Mouse (Mus musculus): Measurements from ENCODE around the gene Ren1. TPM values are rescaled to one million over a fixed set of nuclear protein-coding genes. Genes with fewer than 3 reads are reported as not detected.

The Ren1 gene
- polyA plus RNA-seq (2014; fragmentation: Nextera tagmentation; extraction: Ambion mirVana), result 5.9 and 6.6 TPM in 2 replicates

GRCm38 (mm10) chr1:133350210-133350609 lies at the start of gene Ren1:
TSS of gene Ren1 (plus strand) at chr1:133350510.
- H3K4me3 ChIP-seq (ENCODE audit: low read depth, low read length), result no peak within 1 kb of the TSS
- no peaks in the 10 kb centered on the region for H3K27me3 ChIP-seq (replicated peaks; ENCODE audit: control insufficient read depth, insufficient read depth, low read length)
- no peak within 1 kb of the TSS for H3K27ac ChIP-seq (replicated peaks; ENCODE audit: low read depth, low read length)
- ATAC-seq (ENCODE audit: low read depth), result no peak
- H3K4me2 ChIP-seq (ENCODE audit: low read depth, low read length), result no peak within 1 kb of the TSS
- no peak within 1 kb of the TSS for H3K9ac ChIP-seq (ENCODE audit: low read depth, low read length)
- H3K36me3 ChIP-seq (ENCODE audit: control insufficient read depth, insufficient read depth, low read length), result no peaks in the 10 kb centered on the region
- DNase-seq (ENCODE audit: low spot score), result no peak
- H3K9me3 ChIP-seq (ENCODE audit: control insufficient read depth, low read length), result no peaks in the 10 kb centered on the region
- 85% methylated on average over 1 of the region's 1 CpGs for WGBS
- H3K4me1 ChIP-seq (ENCODE audit: control insufficient read depth, insufficient read depth, low read length), result no peaks in the 10 kb centered on the region

DNA sequence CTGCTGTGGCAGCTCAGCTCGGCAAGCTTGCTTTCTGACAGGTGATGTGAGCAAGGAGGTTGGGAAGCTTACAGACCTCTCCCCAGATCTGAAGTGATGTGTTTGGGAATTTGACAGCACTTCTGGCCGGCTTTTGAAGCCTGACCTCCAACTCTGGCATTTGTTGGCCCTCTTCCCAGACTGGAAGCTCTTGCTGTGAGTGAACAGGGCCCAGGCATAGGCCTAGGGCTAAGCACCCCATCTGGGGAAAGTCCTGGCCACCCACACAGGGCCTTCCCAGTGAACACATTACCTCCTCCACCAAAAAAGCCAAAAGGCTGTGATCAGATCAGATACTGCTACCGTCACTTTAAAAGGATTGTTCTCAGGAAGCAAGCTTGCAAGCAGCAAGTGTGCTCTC lies 47.8 kb upstream of the Ren1 start:
- H3K27ac ChIP-seq (replicated peaks; ENCODE audit: low read depth, low read length), result no peak overlapping the region; the same call in 1 of the 2 replicates
- H3K4me2 ChIP-seq (ENCODE audit: low read depth, low read length), result no peak overlapping the region
- peaks cover 16% of the 10 kb centered on the region; the same call in 1 of the 2 replicates for H3K4me1 ChIP-seq (ENCODE audit: control insufficient read depth, insufficient read depth, low read length)
- WGBS, result 21% methylated on average over 3 of the region's 3 CpGs
- no peak overlapping the region for H3K9ac ChIP-seq (ENCODE audit: low read depth, low read length)
- H3K9me3 ChIP-seq (ENCODE audit: control insufficient read depth, low read length), result no peaks in the 10 kb centered on the region
- DNase-seq (ENCODE audit: low spot score) (peak; percentile 72), ATAC-seq (ENCODE audit: low read depth) (peak; percentile 64; the same call in 1 of the 2 replicates)
- no peaks in the 10 kb centered on the region for H3K36me3 ChIP-seq (ENCODE audit: control insufficient read depth, insufficient read depth, low read length)
- H3K4me3 ChIP-seq (ENCODE audit: low read depth, low read length), result no peak overlapping the region
- H3K27me3 ChIP-seq (replicated peaks; ENCODE audit: control insufficient read depth, insufficient read depth, low read length), result 0 out of 2 replicates have a peak, but pooled peaks cover 4% of the 10 kb centered on the region

- H3K4me2 ChIP-seq (ENCODE audit: low read depth, low read length), result no peak overlapping the region
- H3K4me1 ChIP-seq (ENCODE audit: control insufficient read depth, insufficient read depth, low read length), result peaks cover 9% of the 10 kb centered on the region; the same call in 1 of the 2 replicates
- H3K4me3 ChIP-seq (ENCODE audit: low read depth, low read length), result no peak overlapping the region
- H3K27ac ChIP-seq (replicated peaks; ENCODE audit: low read depth, low read length), result no peak overlapping the region
- peak; percentile 42 for DNase-seq (ENCODE audit: low spot score)
- WGBS, result 12% methylated on average over 4 of the region's 4 CpGs
- H3K9me3 ChIP-seq (ENCODE audit: control insufficient read depth, low read length), result no peaks in the 10 kb centered on the region
- no peak overlapping the region for H3K9ac ChIP-seq (ENCODE audit: low read depth, low read length)
- no peaks in the 10 kb centered on the region for H3K27me3 ChIP-seq (replicated peaks; ENCODE audit: control insufficient read depth, insufficient read depth, low read length)
- H3K36me3 ChIP-seq (ENCODE audit: control insufficient read depth, insufficient read depth, low read length), result no peaks in the 10 kb centered on the region
- no peak for ATAC-seq (ENCODE audit: low read depth)
Observed at GRCm38 (mm10) chr1:133306842-133307241, 43.5 kb upstream of the Ren1 start.

GRCm38 (mm10) chr1:133307318-133307717 lies 43.0 kb upstream of the Ren1 start:
- Histone ChIP-seq H3K4me3 (ENCODE audit: low read depth, low read length) (no peak overlapping the region), H3K4me2 (ENCODE audit: low read depth, low read length) (no peak overlapping the region), H3K27me3 (replicated peaks; ENCODE audit: control insufficient read depth, insufficient read depth, low read length) (no peaks in the 10 kb centered on the region), H3K4me1 (ENCODE audit: control insufficient read depth, insufficient read depth, low read length) (peaks cover 4% of the 10 kb centered on the region; the same call in 1 of the 2 replicates), H3K9ac (ENCODE audit: low read depth, low read length) (no peak overlapping the region), H3K36me3 (ENCODE audit: control insufficient read depth, insufficient read depth, low read length) (no peaks in the 10 kb centered on the region), H3K9me3 (ENCODE audit: control insufficient read depth, low read length) (no peaks in the 10 kb centered on the region), H3K27ac (replicated peaks; ENCODE audit: low read depth, low read length) (no peak overlapping the region)
- DNase-seq (ENCODE audit: low spot score) (peak; percentile 66), ATAC-seq (ENCODE audit: low read depth) (no peak)
- WGBS, result 15% methylated on average over 6 of the region's 6 CpGs

DNA sequence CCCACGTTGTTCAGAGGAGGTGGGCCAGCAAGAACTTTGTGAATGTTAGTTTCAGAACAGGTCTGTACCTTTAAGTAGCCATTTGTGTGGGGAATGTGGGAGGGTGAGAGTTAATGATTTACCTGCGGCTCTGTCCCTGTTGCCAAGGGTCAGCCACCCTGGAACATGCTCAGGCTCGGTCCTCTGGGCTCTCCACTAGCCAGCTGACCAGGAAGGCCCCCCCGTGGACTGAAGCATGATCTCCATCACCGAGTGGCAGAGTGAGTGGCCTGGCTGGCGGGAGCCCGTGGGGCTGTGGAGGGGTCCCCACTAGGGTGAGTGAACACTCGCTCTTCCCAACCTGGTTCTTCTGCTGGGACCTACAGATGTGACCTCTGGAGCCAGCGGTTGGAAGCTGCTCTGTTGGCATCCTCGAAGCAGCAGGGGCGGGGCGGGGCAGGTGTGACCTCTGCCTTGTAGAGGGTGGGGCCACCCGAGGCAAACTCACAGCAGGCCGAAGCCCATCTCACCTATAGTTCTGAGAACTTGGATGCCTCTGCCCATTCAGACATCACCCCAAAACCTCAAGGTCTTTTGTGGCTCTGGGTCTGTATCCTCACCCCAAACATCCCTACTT lies 40.5 kb upstream of the Ren1 start, which contains the start of gene Golt1a:
Golt1a (plus strand) TSS at position 149 of the 616 bp plus-strand sequence.
- H3K36me3 ChIP-seq (ENCODE audit: control insufficient read depth, insufficient read depth, low read length), result no peaks in the 10 kb centered on the region
- H3K9me3 ChIP-seq (ENCODE audit: control insufficient read depth, low read length), result no peaks in the 10 kb centered on the region
- H3K4me1 ChIP-seq (ENCODE audit: control insufficient read depth, insufficient read depth, low read length), result no peaks in the 10 kb centered on the region
- 64% methylated on average over 9 of the region's 14 CpGs for WGBS
- ATAC-seq (ENCODE audit: low read depth) (no peak), DNase-seq (ENCODE audit: low spot score) (no peak)
- no peaks in the 10 kb centered on the region for H3K27me3 ChIP-seq (replicated peaks; ENCODE audit: control insufficient read depth, insufficient read depth, low read length)
- H3K4me2 ChIP-seq (ENCODE audit: low read depth, low read length), result no peak within 1 kb of the TSS
- no peak within 1 kb of the TSS for H3K9ac ChIP-seq (ENCODE audit: low read depth, low read length)
- H3K4me3 ChIP-seq (ENCODE audit: low read depth, low read length), result no peak within 1 kb of the TSS
- H3K27ac ChIP-seq (replicated peaks; ENCODE audit: low read depth, low read length), result no peak within 1 kb of the TSS

- WGBS, result 50% methylated on average over 4 of the region's 4 CpGs
- H3K9ac ChIP-seq (ENCODE audit: low read depth, low read length), result no peak overlapping the region
- no peak overlapping the region for H3K27ac ChIP-seq (replicated peaks; ENCODE audit: low read depth, low read length)
- no peaks in the 10 kb centered on the region for H3K36me3 ChIP-seq (ENCODE audit: control insufficient read depth, insufficient read depth, low read length)
- H3K4me2 ChIP-seq (ENCODE audit: low read depth, low read length), result no peak overlapping the region
- no peaks in the 10 kb centered on the region for H3K27me3 ChIP-seq (replicated peaks; ENCODE audit: control insufficient read depth, insufficient read depth, low read length)
- H3K4me1 ChIP-seq (ENCODE audit: control insufficient read depth, insufficient read depth, low read length), result no peaks in the 10 kb centered on the region
- ATAC-seq (ENCODE audit: low read depth) (no peak), DNase-seq (ENCODE audit: low spot score) (no peak)
- H3K9me3 ChIP-seq (ENCODE audit: control insufficient read depth, low read length), result no peaks in the 10 kb centered on the region
- no peak overlapping the region for H3K4me3 ChIP-seq (ENCODE audit: low read depth, low read length)
Observed at GRCm38 (mm10) chr1:133311240-133311639, 39.1 kb upstream of the Ren1 start.

- Histone ChIP-seq H3K9me3 (ENCODE audit: control insufficient read depth, low read length) (no peaks in the 10 kb centered on the region), H3K27me3 (replicated peaks; ENCODE audit: control insufficient read depth, insufficient read depth, low read length) (no peaks in the 10 kb centered on the region), H3K4me2 (ENCODE audit: low read depth, low read length) (no peak overlapping the region), H3K9ac (ENCODE audit: low read depth, low read length) (no peak overlapping the region), H3K4me1 (ENCODE audit: control insufficient read depth, insufficient read depth, low read length) (no peaks in the 10 kb centered on the region), H3K27ac (replicated peaks; ENCODE audit: low read depth, low read length) (no peak overlapping the region), H3K4me3 (ENCODE audit: low read depth, low read length) (no peak overlapping the region), H3K36me3 (ENCODE audit: control insufficient read depth, insufficient read depth, low read length) (no peaks in the 10 kb centered on the region)
- 20% methylated on average over 10 of the region's 10 CpGs for WGBS
- ATAC-seq (ENCODE audit: low read depth), result peak; percentile 11; the same call in 1 of the 2 replicates
- DNase-seq (ENCODE audit: low spot score), result no peak
Observed at GRCm38 (mm10) chr1:133311946-133312345, 38.4 kb upstream of the Ren1 start.

DNA sequence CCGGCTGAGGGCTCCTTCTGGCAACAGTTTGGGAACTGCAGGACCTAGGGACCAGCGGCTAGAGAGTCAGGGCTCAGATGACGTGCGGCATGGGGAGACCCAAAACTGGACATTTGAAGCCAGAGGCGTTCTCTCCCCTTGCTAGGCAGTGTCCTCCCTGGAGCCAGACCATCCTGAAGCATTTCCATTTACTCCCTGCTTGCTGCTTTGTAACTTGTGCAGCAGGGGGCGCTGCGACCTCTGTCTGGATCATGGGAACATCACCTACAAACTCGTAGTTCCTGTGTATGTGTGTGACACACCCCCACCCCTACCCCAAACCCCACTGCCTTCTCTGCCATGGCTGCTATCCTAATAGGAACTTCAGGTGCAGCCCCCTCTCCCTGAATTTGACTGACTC lies 35.9 kb upstream of the Ren1 start:
- no peak overlapping the region for H3K27ac ChIP-seq (replicated peaks; ENCODE audit: low read depth, low read length)
- 0 out of 2 replicates have a peak, but pooled peaks cover 4% of the 10 kb centered on the region for H3K9me3 ChIP-seq (ENCODE audit: control insufficient read depth, low read length)
- H3K4me1 ChIP-seq (ENCODE audit: control insufficient read depth, insufficient read depth, low read length), result no peaks in the 10 kb centered on the region
- no peak overlapping the region for H3K4me3 ChIP-seq (ENCODE audit: low read depth, low read length)
- WGBS, result 24% methylated on average over 7 of the region's 8 CpGs
- H3K27me3 ChIP-seq (replicated peaks; ENCODE audit: control insufficient read depth, insufficient read depth, low read length), result no peaks in the 10 kb centered on the region
- no peak overlapping the region for H3K9ac ChIP-seq (ENCODE audit: low read depth, low read length)
- H3K36me3 ChIP-seq (ENCODE audit: control insufficient read depth, insufficient read depth, low read length), result no peaks in the 10 kb centered on the region
- ATAC-seq (ENCODE audit: low read depth), result no peak
- DNase-seq (ENCODE audit: low spot score), result peak; percentile 51
- no peak overlapping the region for H3K4me2 ChIP-seq (ENCODE audit: low read depth, low read length)

DNA sequence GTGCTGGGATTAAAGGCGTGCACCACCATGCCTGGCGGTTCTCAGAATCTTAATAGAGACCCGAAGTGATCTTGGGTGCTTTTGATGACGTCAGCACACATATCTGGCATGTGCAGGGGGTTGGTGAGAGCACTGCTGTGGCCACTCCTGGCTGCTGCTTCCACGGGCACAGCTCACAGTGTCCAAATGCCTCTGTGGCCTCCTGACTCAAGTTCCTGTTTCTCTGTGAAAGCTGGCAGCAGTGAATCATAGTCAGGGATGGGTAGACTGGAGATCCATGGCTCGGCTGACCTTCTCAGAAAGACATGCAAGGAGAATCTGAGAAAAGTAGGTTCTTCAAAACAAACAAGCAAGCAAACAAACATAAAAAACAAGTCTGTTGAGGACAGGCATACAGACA lies 34.5 kb upstream of the Ren1 start:
- no peaks in the 10 kb centered on the region for H3K36me3 ChIP-seq (ENCODE audit: control insufficient read depth, insufficient read depth, low read length)
- WGBS, result 83% methylated on average over 6 of the region's 6 CpGs
- ATAC-seq (ENCODE audit: low read depth) (no peak), DNase-seq (ENCODE audit: low spot score) (no peak)
- H3K9me3 ChIP-seq (ENCODE audit: control insufficient read depth, low read length), result 0 out of 2 replicates have a peak, but pooled peaks cover 4% of the 10 kb centered on the region
- no peak overlapping the region for H3K9ac ChIP-seq (ENCODE audit: low read depth, low read length)
- H3K4me1 ChIP-seq (ENCODE audit: control insufficient read depth, insufficient read depth, low read length), result no peaks in the 10 kb centered on the region
- no peak overlapping the region for H3K27ac ChIP-seq (replicated peaks; ENCODE audit: low read depth, low read length)
- no peaks in the 10 kb centered on the region for H3K27me3 ChIP-seq (replicated peaks; ENCODE audit: control insufficient read depth, insufficient read depth, low read length)
- H3K4me3 ChIP-seq (ENCODE audit: low read depth, low read length), result no peak overlapping the region
- no peak overlapping the region for H3K4me2 ChIP-seq (ENCODE audit: low read depth, low read length)
